Mouse (Mus musculus) frontal cortex, postnatal 14 days (tissue): ENCODE data around the gene Mgat3.

Experiments
- DNase-seq, 2 experiments: peaks; one replicate each; pipeline ENCODE4 v3.0.0; 2022; ENCODE audit warnings: low spot score in 2 of 2

Mgat3 gene

GRCm38 (mm10) chr15:80173001-80173771 is at the start of gene Mgat3:
Mgat3 (plus strand) TSS chr15:80173721.
- peak in 1 of 2 experiments; percentile 20 for DNase-seq

GRCm38 (mm10) chr15:80124651-80125050 is 48.9 kb upstream of the Mgat3 start:
- DNase-seq, result no peak

- DNase-seq, result no peak
Observed at GRCm38 (mm10) chr15:80127191-80127590, 46.3 kb upstream of the Mgat3 start.

- DNase-seq, result no peak
Observed at GRCm38 (mm10) chr15:80129982-80130381, 43.5 kb upstream of the Mgat3 start.

GRCm38 (mm10) chr15:80130689-80131088 is 42.8 kb upstream of the Mgat3 start:
- DNase-seq, result no peak

- DNase-seq, result no peak
Observed at GRCm38 (mm10) chr15:80131421-80131820, 42.1 kb upstream of the Mgat3 start.

- DNase-seq, result no peak
Observed at GRCm38 (mm10) chr15:80132452-80132851, 41.1 kb upstream of the Mgat3 start.

- peak; percentile 84 to 85 for DNase-seq
Observed at GRCm38 (mm10) chr15:80132993-80133586, 40.4 kb upstream of the Mgat3 start, which contains the start of gene Tab1. Tab1 (plus strand) TSS chr15:80133127.

GRCm38 (mm10) chr15:80133682-80134449 is 39.7 kb upstream of the Mgat3 start:
- no peak for DNase-seq

- no peak for DNase-seq
Observed at GRCm38 (mm10) chr15:80134450-80134847, 39.1 kb upstream of the Mgat3 start.

GRCm38 (mm10) chr15:80135499-80135898 is 38.0 kb upstream of the Mgat3 start:
- no peak for DNase-seq

GRCm38 (mm10) chr15:80136645-80137044 is 36.9 kb upstream of the Mgat3 start:
- DNase-seq, result no peak

GRCm38 (mm10) chr15:80137945-80138791 is 35.4 kb upstream of the Mgat3 start:
- peak; percentile 54 to 62 for DNase-seq

GRCm38 (mm10) chr15:80140302-80140701 is 33.2 kb upstream of the Mgat3 start:
- DNase-seq, result no peak

- DNase-seq, result no peak
Observed at GRCm38 (mm10) chr15:80140878-80141277, 32.6 kb upstream of the Mgat3 start.

- DNase-seq, result no peak
Observed at GRCm38 (mm10) chr15:80142130-80142529, 31.4 kb upstream of the Mgat3 start.

GRCm38 (mm10) chr15:80143760-80144159 is 29.8 kb upstream of the Mgat3 start:
- no peak for DNase-seq

- no peak for DNase-seq
Observed at GRCm38 (mm10) chr15:80145397-80145796, 28.1 kb upstream of the Mgat3 start.

GRCm38 (mm10) chr15:80146153-80146552 is 27.4 kb upstream of the Mgat3 start:
- no peak for DNase-seq

GRCm38 (mm10) chr15:80147090-80147489 is 26.4 kb upstream of the Mgat3 start:
- DNase-seq, result no peak

- no peak for DNase-seq
Observed at GRCm38 (mm10) chr15:80147511-80147910, 26.0 kb upstream of the Mgat3 start.

GRCm38 (mm10) chr15:80148565-80148964 is 25.0 kb upstream of the Mgat3 start:
- no peak for DNase-seq
